Mouse (Mus musculus): ENCODE results near the gene Plg. TPM values are rescaled to one million over a fixed set of nuclear protein-coding genes. Genes with fewer than 3 reads are reported as not detected.
A peak's percentile ranks its signal among the peaks of the same experiment; 100 is the strongest.

Plg gene
- polyA plus RNA-seq, 1 experiment from 2014 or later: 552 TPM

DNA sequence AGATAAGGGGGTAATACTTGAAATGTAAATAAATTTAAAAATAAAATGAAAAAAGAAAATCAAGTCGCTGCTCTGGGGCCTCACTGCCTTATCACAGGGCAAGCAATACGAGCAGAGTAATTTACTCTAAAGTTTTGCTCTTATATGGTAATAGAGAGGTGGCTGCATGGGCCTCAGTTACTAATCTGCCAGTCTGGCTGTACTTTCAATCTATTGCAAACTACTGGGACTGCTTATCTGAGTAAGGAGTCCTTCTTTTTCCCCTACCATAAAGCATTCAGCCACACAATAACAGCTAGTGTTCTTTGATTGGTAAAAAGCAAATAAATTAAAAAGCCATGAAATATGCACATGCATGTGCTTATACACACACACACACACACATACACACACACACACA lies 3.2 kb downstream of the Plg start:
- H3K27me3 ChIP-seq (ENCODE audit: control insufficient read depth, insufficient read depth, low read depth, low read length): no peaks in the 10 kb centered on the region
- no peak overlapping the region; the same call in 1 of the 2 replicates for H3K27ac ChIP-seq (ENCODE audit: low read length)
- no peak overlapping the region for H3K9ac ChIP-seq (ENCODE audit: low read depth, low read length)
- no peak overlapping the region for H3K4me3 ChIP-seq (ENCODE audit: low read depth, low read length)
- H3K4me1 ChIP-seq (ENCODE audit: control insufficient read depth, low read depth, low read length): peaks cover 2% of the 10 kb centered on the region; the same call in 1 of the 2 replicates
- H3K36me3 ChIP-seq (ENCODE audit: control insufficient read depth, insufficient read depth): no peaks in the 10 kb centered on the region
- 36% methylated on average over 2 of the region's 2 CpGs for WGBS (ENCODE audit: insufficient replicate concordance)
- no peaks in the 10 kb centered on the region for H3K9me3 ChIP-seq (replicated peaks; ENCODE audit: control insufficient read depth, low read length)
- peak overlapping the region; percentile 32; the same call in 1 of the 2 replicates for H3K4me2 ChIP-seq (ENCODE audit: low read depth, low read length)
- ATAC-seq (ENCODE audit: low read depth): no peak

DNA sequence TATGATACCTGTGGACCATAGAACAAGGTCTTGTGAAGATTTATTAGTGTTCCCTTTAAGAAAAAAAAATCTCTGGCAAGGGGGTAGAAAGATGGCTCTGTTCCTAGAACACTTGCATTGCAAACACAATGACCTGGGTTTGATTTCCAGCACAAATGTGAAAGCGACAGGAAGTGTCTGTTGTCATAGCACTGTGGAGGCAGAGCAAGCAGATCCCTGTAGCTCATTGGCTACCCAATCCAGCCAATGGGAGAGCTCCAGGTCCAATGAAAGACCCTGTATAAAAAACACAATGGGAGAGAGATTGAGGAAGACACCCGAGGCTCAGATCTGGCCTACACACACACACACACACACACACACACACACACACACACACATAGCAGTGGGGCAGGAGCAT lies 4.1 kb downstream of the Plg start:
- Histone ChIP-seq H3K9me3 (replicated peaks; ENCODE audit: control insufficient read depth, low read length) (no peaks in the 10 kb centered on the region), H3K27ac (ENCODE audit: low read length) (no peak overlapping the region), H3K9ac (ENCODE audit: low read depth, low read length) (no peak overlapping the region), H3K4me1 (ENCODE audit: control insufficient read depth, low read depth, low read length) (peaks cover 2% of the 10 kb centered on the region; the same call in 1 of the 2 replicates), H3K4me2 (ENCODE audit: low read depth, low read length) (no peak overlapping the region), H3K27me3 (ENCODE audit: control insufficient read depth, insufficient read depth, low read depth, low read length) (no peaks in the 10 kb centered on the region), H3K4me3 (ENCODE audit: low read depth, low read length) (no peak overlapping the region), H3K36me3 (ENCODE audit: control insufficient read depth, insufficient read depth) (no peaks in the 10 kb centered on the region; the same call in 1 of the 2 replicates)
- no peak for ATAC-seq (ENCODE audit: low read depth)
- WGBS (ENCODE audit: insufficient replicate concordance): 28% methylated on average over 2 of the region's 2 CpGs

DNA sequence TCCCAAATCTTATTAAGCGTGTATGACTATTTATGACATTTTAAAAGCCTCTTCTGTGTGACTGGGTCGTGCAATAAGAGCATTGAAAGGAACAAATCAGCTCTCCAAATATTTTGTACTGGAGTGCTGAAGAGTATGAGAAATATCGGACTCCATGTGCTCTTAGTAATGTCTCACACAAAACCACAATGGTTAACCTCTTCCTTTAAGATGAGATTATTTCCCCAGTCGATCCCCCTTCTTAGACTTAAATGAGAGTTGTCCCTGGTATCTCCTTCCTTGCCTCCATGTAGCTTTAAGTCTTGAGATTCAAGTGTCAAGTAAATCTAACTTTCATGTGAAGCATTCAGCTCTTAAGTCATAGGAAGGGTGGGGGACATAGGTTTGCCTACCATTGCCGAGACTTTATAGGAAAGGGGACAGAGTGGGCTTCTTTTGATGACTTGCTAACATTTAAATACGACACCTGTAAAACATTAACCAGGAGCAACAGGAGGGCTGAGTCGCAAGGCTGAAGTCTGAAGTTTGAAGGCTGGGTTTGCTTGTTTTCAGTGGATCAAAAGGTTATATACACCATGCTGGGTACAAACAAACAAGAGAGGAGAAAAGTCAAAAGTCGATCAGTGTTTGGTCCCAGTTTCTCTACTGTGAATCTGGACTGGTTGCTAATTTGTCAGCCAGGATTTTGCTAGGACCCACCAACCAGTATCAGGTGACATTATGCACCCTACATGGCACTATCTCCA lies 6.8 kb downstream of the Plg start:
- Histone ChIP-seq H3K4me1 (ENCODE audit: control insufficient read depth, low read depth, low read length) (peaks cover 2% of the 10 kb centered on the region; the same call in 1 of the 2 replicates), H3K4me2 (ENCODE audit: low read depth, low read length) (no peak overlapping the region), H3K9ac (ENCODE audit: low read depth, low read length) (no peak overlapping the region), H3K4me3 (ENCODE audit: low read depth, low read length) (no peak overlapping the region), H3K36me3 (ENCODE audit: control insufficient read depth, insufficient read depth) (peaks cover 4% of the 10 kb centered on the region), H3K27me3 (ENCODE audit: control insufficient read depth, insufficient read depth, low read depth, low read length) (no peaks in the 10 kb centered on the region), H3K27ac (ENCODE audit: low read length) (peak overlapping the region; percentile 79), H3K9me3 (replicated peaks; ENCODE audit: control insufficient read depth, low read length) (no peaks in the 10 kb centered on the region)
- ATAC-seq (ENCODE audit: low read depth): peak; percentile 75
- 32% methylated on average over 8 of the region's 8 CpGs for WGBS (ENCODE audit: insufficient replicate concordance)

DNA sequence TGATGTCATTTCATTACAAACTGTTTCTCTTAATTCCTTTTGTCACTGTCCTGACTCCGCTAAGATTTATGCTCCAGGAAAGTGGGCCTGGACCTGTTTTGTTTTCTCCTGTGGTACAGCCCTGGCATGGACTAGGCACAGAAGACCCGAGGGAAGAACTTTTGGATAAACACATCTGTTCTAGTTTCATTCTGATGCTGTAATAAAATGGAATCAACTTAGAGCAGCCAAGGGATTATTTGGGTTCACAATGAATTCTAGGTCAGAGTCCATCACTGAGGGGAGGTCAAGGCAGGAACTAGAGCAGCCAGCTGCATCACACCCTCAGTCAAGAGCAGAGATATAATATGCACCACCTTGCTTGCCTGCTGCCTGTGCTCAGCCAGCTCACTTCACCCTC lies 9.4 kb downstream of the Plg start:
- no peak overlapping the region for H3K4me2 ChIP-seq (ENCODE audit: low read depth, low read length)
- no peaks in the 10 kb centered on the region for H3K9me3 ChIP-seq (replicated peaks; ENCODE audit: control insufficient read depth, low read length)
- no peak overlapping the region for H3K9ac ChIP-seq (ENCODE audit: low read depth, low read length)
- ATAC-seq (ENCODE audit: low read depth): no peak
- WGBS (ENCODE audit: insufficient replicate concordance): 53% methylated on average over 2 of the region's 2 CpGs
- peaks cover 2% of the 10 kb centered on the region; the same call in 1 of the 2 replicates for H3K4me1 ChIP-seq (ENCODE audit: control insufficient read depth, low read depth, low read length)
- H3K27me3 ChIP-seq (ENCODE audit: control insufficient read depth, insufficient read depth, low read depth, low read length): no peaks in the 10 kb centered on the region
- H3K36me3 ChIP-seq (ENCODE audit: control insufficient read depth, insufficient read depth): peaks cover 4% of the 10 kb centered on the region
- no peak overlapping the region for H3K27ac ChIP-seq (ENCODE audit: low read length)
- no peak overlapping the region for H3K4me3 ChIP-seq (ENCODE audit: low read depth, low read length)

DNA sequence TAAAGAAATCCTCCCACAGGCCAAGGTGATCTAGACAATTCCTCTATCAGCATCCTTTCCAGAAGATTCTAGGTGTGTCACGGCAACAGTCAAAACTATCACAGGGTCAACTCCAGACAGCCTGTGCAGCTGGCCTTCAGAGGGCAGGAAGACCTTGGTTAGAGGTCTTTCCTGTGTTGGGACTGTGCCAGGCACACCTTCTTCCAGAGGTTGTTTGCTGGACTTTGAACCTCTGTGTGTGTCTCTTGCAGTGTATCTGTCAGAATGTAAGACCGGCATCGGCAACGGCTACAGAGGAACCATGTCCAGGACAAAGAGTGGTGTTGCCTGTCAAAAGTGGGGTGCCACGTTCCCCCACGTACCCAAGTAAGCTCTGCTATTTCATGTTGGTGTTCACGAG lies 9.8 kb downstream of the Plg start:
- no peaks in the 10 kb centered on the region for H3K27me3 ChIP-seq (ENCODE audit: control insufficient read depth, insufficient read depth, low read depth, low read length)
- H3K9ac ChIP-seq (ENCODE audit: low read depth, low read length): no peak overlapping the region
- H3K4me1 ChIP-seq (ENCODE audit: control insufficient read depth, low read depth, low read length): peaks cover 2% of the 10 kb centered on the region; the same call in 1 of the 2 replicates
- H3K4me3 ChIP-seq (ENCODE audit: low read depth, low read length): no peak overlapping the region
- 72% methylated on average over 7 of the region's 7 CpGs for WGBS (ENCODE audit: insufficient replicate concordance)
- no peak for ATAC-seq (ENCODE audit: low read depth)
- no peak overlapping the region for H3K27ac ChIP-seq (ENCODE audit: low read length)
- H3K4me2 ChIP-seq (ENCODE audit: low read depth, low read length): no peak overlapping the region
- peaks cover 4% of the 10 kb centered on the region for H3K36me3 ChIP-seq (ENCODE audit: control insufficient read depth, insufficient read depth)
- no peaks in the 10 kb centered on the region for H3K9me3 ChIP-seq (replicated peaks; ENCODE audit: control insufficient read depth, low read length)

DNA sequence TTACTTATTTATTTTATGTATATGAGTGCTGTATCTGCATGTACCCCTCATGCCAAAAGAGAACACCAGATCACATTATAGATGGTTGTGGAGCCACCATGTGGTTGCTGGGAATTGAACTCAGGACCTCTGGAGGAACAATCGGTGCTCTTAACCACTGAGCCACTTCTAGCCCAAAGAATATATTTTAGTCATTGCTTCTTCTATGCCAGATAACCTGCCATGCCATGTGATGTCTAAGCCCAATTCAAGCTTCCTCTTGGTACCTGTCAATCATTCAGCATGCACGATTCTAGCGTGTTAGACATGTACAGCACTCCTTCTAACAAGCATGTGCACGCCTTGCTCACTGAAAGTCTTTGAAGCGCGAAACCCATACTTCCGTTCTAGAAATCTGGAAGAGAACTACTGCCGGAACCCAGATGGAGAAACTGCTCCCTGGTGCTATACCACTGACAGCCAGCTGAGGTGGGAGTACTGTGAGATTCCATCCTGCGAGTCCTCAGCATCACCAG lies 17.8 kb downstream of the Plg start:
- ATAC-seq (ENCODE audit: low read depth): no peak
- Histone ChIP-seq H3K4me3 (ENCODE audit: low read depth, low read length) (no peak overlapping the region), H3K9me3 (replicated peaks; ENCODE audit: control insufficient read depth, low read length) (no peaks in the 10 kb centered on the region), H3K27ac (ENCODE audit: low read length) (no peak overlapping the region), H3K36me3 (ENCODE audit: control insufficient read depth, insufficient read depth) (no peaks in the 10 kb centered on the region; the same call in 1 of the 2 replicates), H3K4me1 (ENCODE audit: control insufficient read depth, low read depth, low read length) (no peaks in the 10 kb centered on the region), H3K4me2 (ENCODE audit: low read depth, low read length) (no peak overlapping the region), H3K27me3 (ENCODE audit: control insufficient read depth, insufficient read depth, low read depth, low read length) (no peaks in the 10 kb centered on the region), H3K9ac (ENCODE audit: low read depth, low read length) (no peak overlapping the region)
- WGBS (ENCODE audit: insufficient replicate concordance): 77% methylated on average over 9 of the region's 9 CpGs

DNA sequence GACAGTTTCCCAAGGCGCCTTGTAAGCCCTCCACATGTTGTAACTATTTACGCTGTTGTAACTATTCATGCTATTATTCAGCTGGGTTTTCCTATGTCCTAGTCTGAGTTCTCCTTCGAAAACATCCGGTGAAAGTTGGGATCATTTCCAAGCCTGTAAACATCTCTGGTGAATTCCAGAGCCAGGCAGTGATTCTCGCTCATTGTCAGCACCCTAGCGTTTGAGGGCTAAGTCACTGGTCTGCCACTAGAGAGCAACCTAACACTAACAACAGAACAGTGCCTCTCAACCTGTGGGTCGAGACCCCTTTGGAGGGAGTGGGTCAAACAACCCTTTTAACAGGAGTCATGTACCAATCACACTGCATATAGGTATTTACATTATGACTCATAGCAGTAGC lies 25.0 kb downstream of the Plg start:
- Histone ChIP-seq H3K27ac (ENCODE audit: low read length) (no peak overlapping the region), H3K4me3 (ENCODE audit: low read depth, low read length) (no peak overlapping the region), H3K9ac (ENCODE audit: low read depth, low read length) (no peak overlapping the region), H3K4me2 (ENCODE audit: low read depth, low read length) (no peak overlapping the region), H3K36me3 (ENCODE audit: control insufficient read depth, insufficient read depth) (peaks cover 16% of the 10 kb centered on the region), H3K27me3 (ENCODE audit: control insufficient read depth, insufficient read depth, low read depth, low read length) (no peaks in the 10 kb centered on the region), H3K4me1 (ENCODE audit: control insufficient read depth, low read depth, low read length) (no peaks in the 10 kb centered on the region), H3K9me3 (replicated peaks; ENCODE audit: control insufficient read depth, low read length) (no peaks in the 10 kb centered on the region)
- 50% methylated on average over 7 of the region's 7 CpGs for WGBS (ENCODE audit: insufficient replicate concordance)
- no peak; the same call in 1 of the 2 replicates for ATAC-seq (ENCODE audit: low read depth)

DNA sequence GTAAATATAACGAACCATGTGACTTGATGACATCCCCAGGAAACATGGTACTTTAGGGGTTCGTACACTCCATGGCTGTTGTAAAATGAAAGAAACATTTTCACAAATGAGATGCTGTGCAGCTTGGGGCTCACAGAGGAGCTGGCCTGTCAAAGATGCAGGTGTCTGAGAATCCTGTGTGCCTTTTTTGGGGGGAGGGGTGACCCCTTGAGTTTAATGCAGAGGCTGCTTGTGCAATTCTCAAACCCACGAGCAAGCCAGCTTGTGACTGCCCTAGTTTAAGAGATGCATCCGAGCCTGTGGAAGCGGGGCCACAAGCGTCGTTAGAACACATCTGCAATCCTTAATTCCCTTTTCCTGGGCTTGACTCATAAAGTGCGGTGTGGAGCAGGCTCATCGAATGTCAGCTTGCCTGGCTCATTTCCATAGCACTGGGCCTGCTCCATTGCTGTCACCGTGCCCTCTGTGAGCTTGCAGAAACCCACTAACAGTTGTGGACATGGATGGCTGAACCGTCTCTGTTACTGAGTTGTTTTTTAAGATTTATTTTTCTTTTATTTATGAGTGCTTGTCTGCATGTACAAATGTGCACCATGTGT lies 31.0 kb downstream of the Plg start:
- H3K4me2 ChIP-seq (ENCODE audit: low read depth, low read length): no peak overlapping the region
- H3K27me3 ChIP-seq (ENCODE audit: control insufficient read depth, insufficient read depth, low read depth, low read length): no peaks in the 10 kb centered on the region
- H3K9me3 ChIP-seq (replicated peaks; ENCODE audit: control insufficient read depth, low read length): no peaks in the 10 kb centered on the region
- 65% methylated on average over 11 of the region's 11 CpGs for WGBS (ENCODE audit: insufficient replicate concordance)
- H3K36me3 ChIP-seq (ENCODE audit: control insufficient read depth, insufficient read depth): peaks cover 11% of the 10 kb centered on the region
- no peak overlapping the region for H3K27ac ChIP-seq (ENCODE audit: low read length)
- H3K9ac ChIP-seq (ENCODE audit: low read depth, low read length): no peak overlapping the region
- no peak overlapping the region for H3K4me3 ChIP-seq (ENCODE audit: low read depth, low read length)
- H3K4me1 ChIP-seq (ENCODE audit: control insufficient read depth, low read depth, low read length): no peaks in the 10 kb centered on the region; the same call in 1 of the 2 replicates
- no peak for ATAC-seq (ENCODE audit: low read depth)
